Mouse (Mus musculus) embryo, embryonic 10.5 days (tissue): ENCODE data around the gene Fbrsl1.
A peak's percentile ranks its signal among the peaks of the same experiment; 100 is the strongest.

Source experiments
- DNase-seq: peaks from one replicate; pipeline ENCODE4 v3.0.0-alpha.2; 2015; ENCODE audit warnings: low spot score

Gene Fbrsl1

DNA sequence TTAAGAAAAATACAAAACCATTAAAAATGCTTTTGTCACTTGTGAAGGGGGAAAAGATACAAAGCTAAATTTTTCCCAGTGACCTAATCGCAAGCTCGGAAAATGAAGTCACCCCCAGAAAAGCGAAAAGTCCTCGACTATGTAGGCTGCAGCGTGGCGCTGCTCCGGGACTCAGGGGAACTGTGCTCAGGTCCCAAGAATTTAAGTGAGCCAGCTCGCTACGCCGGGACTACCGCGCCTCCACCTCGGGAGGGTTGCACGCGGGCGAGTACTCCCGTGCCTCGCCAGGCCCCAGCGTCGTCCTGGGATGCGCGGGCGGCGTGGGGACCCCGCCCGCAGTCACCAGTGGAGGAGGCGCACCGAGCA lies 85.5 kb downstream of the Fbrsl1 start:
- DNase-seq = no peak

DNA sequence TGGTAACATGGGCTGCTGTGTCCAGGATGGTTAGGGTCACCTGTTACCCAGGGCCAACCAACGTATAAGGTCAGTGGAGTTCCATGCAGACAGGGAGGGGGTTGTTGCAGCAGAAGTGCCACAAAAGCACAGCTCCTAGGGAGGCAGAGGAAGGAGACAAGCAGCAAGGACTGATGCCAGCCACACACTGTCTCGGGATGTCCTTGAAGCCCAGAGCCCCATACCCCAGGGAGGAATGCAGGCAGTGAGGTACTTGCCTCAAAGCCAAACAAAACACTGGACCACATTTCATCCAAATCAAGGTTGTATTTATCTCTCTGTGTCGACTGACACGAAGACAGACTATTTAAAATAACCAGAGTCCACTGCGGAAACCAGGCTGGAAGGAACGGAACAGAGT lies 86.8 kb downstream of the Fbrsl1 start:
- no peak for DNase-seq

DNA sequence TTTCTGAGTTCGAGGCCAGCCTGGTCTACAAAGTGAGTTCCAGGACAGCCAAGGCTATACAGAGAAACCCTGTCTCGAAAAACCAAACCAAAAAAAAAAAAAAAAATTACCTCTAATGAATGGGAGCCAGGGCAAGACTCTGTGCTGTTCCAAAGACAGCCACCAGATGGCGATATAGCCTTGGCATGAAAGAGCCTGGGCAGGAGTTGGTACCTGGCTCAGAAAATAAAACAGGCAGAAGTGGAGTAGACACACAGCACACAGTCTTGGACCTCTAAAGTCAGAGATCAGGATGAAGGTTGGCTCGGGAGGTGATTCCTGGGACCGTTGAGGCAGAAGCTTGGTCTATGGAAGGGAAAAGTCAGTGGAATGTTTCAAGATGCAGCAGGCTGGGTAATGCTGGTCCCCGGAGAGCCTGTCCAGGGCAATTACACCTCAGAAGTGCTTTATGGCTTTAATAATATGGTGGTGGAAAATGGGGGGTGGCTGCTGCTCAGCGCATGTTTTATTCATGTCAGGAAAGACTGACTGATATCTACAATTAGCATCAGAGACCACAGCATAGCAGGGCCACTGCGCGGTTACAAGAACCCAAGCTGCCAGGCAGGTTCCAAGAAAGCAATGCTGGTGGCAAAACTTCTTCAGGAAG lies 90.6 kb downstream of the Fbrsl1 start:
- peak; percentile 91 for DNase-seq

DNA sequence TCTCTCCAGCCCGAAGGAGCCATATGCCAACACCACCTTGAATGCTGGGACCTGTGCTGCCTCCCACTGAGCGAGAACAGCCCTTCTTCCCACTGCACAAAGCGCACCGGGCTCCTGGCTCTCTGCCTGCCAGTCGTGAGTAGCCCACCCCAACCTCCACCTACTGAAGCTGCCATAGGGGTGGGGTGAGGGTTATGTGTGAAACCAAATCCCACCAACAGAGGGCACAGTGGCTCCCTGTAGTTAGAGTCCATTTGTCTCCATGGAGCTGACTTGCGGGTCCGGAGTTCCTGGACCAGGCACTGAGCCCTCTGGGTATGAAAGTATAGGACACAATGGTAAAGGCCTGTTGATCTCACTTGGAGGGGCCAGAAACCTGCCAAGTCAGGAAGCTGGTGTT lies 93.6 kb downstream of the Fbrsl1 start:
- DNase-seq = peak; percentile 76

DNA sequence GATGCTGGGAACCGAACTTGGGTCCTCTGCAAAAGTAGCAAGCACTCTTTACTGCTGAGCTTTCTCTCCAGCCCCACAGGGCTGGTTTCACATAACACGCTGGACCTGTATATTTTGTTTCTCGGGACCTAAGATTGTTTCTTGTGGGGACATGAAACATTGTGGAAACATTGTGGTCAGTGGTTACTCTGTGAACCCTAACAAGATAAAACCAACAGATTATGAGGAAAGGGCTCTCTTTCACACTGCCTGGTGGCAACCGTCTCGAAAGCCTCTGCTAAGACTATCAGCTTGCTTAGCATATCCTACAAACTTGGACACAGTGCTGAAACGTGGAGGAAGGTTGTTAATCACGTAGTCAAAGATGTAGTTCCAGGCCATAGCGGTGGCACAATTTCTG lies 101.3 kb downstream of the Fbrsl1 start:
- no peak for DNase-seq

DNA sequence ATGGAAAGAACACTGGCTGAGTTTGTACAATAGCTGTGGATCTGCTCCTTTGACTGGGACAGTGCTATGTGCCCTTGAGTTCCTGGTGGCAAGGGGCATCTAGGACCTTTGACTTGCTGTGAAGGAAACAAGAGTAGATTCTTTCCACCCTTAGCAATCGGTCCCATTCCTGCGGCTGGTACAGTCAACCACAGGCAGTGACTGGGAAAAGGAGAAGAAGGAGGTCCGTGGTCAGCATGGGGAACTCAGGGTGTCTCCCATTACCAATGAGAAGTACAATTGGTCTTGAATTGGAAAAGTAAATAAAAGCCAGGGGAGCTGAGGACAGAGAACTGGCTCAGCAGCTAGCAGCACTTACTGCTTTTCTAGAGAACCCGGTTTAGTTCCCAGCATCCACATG lies 102.8 kb downstream of the Fbrsl1 start:
- DNase-seq = no peak

DNA sequence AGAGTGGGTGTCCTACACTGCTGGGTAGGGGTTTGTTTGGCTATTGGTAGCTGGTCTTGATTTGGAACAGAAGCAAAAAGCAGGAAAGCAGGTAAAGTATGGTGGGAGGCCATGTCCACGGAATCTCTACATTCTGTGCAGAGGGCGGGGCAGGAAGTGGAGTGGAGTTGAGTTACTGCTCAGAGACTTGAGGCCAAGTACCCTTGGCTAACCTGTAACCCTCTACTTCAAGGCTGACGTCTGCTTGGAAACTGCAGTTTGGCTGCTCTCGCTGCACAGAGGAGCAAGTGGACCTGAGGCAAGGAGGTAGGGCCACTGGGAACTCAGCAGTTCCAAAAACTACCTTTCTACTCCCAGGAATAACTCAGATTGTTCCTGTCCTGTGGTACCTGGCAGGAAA lies 103.8 kb downstream of the Fbrsl1 start, which contains the start of gene Lrcol1:
Gene Lrcol1 (plus strand): TSS at position 207 of the 400 bp plus-strand sequence.
- DNase-seq = no peak

DNA sequence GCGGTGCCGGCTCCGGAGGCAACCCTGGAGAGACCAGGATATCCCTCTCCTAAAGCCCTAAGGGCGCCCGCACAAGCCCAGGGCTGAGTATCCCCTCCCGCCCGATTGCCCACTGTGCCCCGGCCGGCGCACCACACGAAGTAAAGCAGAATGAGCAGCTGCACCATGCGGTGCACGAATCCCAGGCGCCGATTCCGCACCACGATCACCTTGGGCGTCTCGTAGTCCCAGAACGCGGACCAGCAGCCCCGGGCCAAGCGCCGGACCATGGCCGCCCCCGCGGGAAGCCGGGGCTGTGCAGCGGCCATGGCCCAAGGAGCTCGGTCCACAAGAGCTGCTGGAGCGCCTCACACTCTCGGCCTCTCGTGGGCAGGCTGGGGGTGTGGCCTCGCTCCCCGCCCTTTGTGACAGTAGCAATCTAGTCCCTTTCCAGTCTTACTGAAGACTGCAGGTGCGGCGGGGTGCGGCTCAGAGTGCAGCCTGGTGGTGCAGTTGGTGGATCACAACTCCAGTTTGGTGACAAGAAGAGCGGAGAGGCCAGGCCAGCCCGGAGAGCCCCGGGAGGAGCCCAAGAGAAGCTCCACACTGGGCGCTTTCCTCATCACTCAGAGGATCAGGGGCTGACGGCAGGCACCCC lies 105.5 kb downstream of the Fbrsl1 start, which contains the start of gene P2rx2:
Gene P2rx2 (minus strand): TSS at position 565 of the 637 bp plus-strand sequence.
- peak; percentile 54 for DNase-seq

DNA sequence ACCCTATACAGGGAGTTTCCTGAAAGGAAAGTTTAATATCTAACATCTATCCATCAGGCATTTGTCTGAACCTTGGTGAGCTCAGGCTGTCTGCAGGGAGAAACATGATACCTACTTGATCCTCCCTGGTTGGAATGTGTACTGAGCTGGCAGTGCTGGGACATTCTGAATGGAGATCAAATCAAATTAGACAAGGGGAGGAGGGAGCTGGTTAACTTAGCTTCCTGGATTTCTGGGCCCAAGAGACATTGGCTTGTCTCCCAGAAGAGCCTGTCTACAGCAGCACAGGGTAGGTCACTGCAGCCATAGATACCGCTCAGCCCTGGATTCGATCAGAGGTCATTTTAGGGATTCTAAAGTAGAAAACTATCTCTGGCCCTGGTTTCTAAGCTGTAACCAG lies 109.5 kb downstream of the Fbrsl1 start:
- DNase-seq = no peak

DNA sequence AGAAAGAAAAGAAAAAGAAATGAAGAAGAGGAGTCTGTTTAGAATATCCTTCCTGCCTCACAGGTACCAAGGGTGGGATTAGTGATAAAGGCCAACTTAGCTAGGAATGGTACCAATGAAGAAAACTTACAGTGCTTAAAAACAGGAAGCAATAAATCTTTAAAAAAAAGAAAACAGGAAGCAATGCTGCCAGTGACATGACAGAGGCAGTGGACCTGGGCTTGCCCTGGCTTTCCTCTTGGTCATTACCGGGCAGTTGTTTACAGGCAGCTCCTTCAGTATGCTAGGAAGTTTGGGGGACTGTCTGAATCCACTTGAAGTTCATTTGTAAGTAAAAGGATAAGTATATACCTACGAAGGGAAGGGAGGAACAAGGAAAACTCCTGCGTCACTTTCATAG lies 117.8 kb downstream of the Fbrsl1 start:
- DNase-seq = no peak

DNA sequence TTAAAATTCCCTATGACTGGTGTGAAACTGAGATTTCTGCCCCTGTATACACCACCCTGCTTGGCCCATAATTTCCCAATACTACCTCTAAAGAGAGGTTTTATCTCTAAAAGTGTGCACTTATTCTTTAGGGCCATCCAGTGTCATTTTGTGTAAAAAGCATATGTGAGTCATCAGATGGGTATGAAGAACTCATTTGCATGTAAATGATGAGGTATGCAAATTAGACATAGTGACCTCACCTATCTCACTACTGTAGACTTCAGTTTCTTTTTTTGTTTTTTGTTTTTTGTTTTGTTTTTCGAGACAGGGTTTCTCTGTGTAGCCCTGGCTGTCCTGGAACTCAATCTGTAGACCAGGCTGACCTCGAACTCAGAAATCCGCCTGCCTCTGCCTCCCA lies 135.2 kb downstream of the Fbrsl1 start:
- DNase-seq = no peak
